Mouse (Mus musculus) frontal cortex, adult (tissue): ENCODE data around the gene Herc1.
"Not testable (repeated sequence)": the region's sequence is repeated elsewhere in the genome, so short reads cannot be mapped to it uniquely, and the experiment has no call there.

Experiments
- ATAC-seq: cut with Nextera tagmentation; 2 replicates; pipeline ENCODE4 v1.9.2; 2017; ENCODE audit warnings: mild to moderate bottlenecking, moderate library complexity, mixed read lengths; ENCODE audit not compliant: low TSS enrichment

Herc1 gene

DNA sequence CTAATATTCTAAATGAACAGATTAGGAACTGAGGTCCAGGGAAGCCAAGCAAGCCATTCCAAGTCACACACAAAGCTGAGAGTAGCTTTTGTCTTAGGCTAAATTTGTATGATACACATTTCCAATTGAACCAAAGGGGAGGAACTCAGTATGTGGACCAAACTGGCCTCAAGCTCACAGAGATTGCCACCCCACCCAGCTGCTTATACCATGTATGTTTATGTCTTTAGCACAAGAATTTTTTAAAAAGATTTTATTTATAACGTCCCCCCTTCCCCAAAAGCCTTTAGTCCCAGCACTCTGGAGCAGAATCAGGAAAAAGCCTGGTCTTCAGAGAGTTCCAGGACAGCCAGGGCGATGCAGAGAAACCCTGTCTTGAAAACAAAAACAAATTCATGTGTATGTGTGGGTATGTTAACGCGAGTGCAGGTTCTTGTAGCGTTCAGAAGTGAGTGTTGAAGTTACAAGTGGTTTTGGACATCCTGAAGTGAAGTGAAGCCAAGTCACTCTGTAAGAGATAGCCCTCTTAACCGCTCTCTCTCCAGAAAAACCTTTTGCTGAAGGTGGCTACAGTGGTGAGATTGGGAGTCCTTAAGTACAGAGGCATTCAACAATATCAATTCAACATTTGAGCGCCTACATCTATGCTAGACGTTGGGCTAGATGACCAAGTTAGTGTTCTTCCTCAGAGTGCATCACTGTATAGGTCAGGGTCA lies 948 bp upstream of the Herc1 start:
- no peak for ATAC-seq

DNA sequence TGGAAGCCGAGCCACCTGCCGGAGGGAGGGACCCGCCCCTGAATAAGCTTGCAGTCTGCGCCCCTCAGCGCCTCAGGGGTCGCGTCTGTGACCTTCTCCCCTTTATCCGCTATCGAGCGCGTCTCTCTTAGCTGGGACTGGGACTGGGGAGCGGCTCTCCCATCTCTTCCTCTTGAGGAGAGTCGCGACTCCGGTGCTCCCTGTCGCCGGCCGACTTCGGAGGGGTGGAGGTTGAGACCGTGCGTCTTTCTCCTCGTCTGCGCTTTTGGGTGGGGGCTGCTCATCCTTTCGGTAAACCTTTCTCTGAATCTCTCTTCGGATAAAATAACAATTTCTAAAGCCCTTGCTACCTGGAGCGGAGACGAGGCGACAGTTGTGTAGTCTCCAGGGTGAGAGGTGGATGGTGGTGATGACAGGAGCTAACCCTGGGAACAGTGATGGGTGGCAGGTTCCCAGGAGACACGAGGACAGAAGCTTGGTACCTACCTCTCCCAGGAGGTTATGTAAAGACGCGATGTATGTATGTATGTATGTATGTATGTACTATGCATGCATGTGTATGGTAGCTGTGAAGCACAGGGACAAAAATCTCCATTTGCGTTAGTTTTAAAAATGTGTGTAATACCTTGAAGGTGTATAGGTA lies 659 bp downstream of the Herc1 start:
- ATAC-seq: peak; percentile 58

DNA sequence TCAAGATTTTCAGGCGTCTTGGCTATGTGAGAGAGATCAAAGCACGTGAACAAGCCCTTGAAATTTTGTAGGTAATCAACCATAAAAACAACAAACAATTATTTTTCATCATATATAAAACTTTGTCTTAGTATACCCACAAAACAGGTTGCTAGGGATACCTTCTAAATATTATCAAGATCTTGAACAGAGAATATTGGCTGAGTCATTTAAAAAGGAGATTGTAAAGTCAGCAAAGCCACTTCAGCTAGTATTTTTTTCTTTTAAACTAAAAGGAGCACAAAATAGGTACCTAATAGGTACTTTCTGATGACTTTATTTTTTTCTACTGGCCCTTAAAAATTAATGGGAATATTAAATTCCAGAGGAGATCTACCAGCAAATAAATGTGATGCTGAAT lies 2.5 kb downstream of the Herc1 start:
- ATAC-seq: no peak

DNA sequence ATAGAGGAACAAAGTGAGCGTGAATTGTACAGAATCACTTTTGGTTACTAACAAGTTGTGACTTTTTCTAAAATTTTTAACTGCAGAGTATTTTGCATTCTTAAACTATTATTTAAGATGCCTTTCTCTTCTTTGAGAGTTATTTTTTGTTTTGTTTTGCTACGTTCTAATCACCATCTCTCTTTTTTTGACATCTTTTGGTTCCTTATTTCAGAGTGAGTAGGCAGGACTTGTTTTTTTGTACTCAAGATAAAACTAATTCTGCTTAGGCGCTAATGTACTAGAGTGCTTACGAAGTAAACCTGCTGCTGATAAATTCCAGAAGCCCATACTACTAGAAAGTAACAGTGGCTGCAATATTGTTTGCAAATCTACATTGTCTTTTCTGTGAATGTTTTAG lies 8.9 kb downstream of the Herc1 start:
- no peak for ATAC-seq

DNA sequence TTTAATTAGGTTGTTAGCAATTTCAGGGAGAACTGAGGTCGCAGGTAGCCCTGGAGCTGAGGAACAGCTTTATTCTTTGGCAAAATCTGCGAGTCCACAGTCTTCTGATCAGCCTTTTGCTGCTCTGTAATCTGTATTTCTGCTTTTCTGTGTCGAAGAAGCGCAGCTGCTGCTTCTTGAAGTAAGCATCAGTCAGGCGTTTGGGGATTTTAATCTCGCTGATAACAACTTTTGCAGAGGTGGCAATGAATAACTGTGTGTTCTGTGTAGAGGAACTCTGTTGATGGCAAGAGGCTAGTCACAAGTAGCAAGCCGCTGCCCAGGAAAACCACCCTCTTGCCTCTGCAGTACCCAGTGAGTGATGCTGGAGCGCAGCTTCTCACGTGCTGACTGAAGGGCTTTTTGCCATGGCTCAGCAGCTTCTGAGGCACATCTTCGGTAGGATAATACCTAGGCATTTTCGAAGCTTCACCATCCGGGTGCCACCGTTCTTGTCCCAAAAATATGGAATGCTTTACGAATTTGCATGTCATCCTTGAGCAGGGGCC lies 10.0 kb downstream of the Herc1 start:
- ATAC-seq: peak; percentile 59

DNA sequence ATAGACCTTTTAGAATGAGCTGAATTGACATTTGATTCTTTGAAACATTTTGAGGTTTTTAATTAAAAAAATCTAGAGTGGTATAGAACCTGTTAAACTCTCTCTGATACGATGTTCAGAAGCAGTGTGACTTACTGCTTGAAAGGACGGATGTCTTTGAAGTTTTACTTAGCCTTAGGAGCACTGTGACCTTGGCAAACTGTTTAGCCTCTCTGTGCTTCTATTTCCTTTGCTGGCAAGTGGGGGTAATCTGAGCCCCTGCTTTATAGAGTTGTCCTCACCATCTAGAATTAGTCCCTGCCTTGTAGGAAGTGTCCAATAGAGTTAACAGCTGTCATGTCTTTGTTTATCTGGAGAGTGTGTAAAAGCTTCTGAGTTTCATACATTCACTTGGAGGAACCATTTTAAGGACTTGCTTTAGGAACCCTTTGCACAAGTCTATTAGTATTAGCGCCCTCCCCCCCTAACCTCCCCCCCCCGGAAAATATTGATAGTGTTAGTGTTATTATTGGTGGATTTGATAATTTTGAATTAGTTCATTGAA lies 18.7 kb downstream of the Herc1 start:
- no peak for ATAC-seq

DNA sequence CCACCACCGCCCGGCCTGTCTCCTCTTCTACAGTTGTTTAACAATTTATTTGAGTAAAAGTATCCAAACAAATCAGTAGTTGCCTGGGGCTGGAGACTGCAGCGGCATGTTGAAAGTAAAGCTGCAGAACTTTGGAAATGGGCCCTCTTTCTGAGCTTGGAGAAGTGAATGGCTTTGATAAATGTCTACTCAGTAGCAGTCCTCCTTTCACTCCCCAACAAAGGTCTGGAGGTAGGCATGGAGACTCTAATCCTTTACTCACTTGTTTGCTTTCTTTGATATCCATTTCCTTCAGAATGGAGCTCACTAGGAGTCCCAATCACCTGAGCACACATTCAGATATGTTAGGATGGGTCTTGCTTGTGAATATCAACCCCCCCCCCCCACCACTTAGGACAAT lies 20.1 kb downstream of the Herc1 start:
- no peak for ATAC-seq

DNA sequence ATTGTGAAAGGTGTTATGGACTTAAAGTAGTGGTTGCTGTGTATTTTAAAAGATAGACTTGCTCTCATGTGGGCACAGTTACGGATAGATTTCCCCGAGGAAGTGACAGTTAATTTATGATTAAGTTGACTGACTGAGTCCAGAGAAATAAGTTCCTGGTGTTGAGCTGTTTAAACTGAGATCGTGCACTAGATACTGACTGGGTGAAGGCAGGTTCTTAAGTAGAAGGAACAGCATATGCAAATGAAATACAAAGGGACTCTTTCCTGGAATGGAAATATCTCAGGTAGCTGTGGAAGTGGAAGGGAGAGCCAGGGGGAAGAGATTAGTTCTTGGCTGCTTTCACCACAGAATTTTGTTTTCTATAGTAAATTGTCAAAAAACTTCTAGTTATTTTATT lies 20.6 kb downstream of the Herc1 start:
- ATAC-seq: no peak

DNA sequence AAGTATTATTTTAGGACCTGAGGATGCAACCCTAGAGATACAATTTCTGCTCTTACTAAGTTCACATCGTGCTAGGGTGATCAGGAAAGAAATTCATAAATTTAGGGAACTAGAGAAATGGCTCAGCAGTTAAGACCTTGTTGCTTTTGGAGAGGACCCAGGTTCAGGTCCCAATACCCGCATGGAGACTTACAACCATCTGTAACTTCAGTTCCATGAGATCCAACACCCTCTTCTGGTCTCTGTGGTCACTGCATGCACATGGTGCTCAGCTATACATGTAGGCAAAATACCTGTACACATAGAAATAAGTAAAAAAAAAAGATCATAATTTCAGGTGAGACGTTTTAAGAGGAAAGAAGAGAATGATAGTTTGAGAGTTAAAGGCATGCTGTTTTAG lies 23.2 kb downstream of the Herc1 start:
- no peak for ATAC-seq

DNA sequence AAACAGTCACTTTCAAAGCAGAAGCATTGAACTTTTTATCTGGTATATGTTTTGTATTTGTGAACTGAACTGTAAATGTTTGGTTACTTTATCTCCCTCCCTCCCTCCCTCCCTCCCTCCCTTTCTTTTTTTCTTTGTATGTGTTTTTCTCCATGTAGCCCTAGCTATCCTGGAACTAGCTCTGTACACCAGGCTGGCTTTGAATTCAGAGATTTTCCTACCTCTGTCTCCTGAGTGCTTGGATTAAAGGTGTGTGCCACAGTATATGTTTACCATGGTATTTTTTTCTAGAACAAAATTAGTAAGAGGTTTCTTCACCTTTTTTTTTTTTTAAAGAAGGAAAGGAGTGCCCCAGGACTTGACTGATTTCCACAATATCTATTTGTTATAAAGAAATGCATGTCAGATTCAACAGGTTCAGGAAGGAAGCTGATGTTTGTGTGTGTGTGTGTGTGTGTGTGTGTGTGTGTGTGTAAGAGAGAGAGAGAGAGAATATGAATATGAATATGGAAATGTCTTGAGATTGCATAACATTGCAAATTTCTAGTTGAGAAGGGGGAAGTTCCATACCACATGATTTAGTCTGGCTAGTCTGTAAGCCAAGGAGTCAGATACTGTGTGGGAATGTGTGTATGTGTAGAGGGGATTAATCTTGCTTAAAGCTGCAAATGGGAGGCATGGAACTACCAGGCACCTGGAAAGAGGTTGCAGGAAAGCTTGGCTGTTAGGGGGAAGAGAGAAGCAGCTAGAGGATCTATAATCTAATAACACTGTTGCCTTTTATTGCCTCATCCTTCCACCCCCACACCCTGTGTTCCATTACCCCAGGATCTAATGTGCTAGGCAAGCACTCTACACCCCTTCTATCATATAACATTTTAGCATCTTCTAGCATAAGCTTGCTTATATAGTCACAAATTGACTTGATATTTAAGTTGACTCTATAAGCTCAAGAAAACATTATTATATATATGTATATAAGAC lies 24.5 kb downstream of the Herc1 start:
- no peak for ATAC-seq

DNA sequence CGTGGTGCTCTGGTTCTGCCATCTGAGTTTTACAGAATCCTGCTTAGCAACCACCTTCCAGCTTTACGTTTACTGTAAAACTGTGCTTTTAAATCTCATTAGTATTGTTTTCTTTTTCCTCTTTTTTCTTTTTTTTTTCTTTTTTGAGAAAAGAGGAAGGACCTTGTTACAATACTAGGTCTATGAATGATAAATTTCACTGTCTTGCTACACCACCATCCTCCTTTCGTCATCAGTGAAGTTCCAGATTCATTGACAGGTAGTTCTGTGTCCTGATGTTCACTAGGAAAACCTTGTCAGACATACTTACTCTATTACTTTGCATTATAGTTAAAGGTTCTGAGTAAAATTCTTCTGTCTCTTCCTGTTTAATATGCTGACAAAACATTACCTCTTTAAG lies 33.2 kb downstream of the Herc1 start:
- no peak for ATAC-seq

DNA sequence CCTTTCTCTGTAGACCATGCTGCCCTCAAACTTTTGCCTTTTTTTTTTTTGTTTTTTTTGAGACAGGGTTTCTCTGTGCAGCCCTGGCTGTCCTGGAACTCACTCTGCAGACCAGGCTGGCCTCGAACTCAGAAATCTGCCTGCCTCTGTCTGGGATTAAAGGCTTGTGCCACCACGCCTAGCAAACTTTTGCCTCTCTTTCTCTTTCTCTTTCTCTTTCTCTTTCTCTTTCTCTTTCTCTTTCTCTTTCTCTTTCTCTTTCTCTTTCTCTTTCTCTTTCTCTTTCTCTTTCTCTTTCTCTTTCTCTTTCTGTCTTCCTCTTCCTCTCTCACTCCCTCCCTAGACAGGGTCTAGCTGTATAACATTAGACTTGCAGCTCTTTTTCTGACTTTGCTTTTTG lies 40.1 kb downstream of the Herc1 start:
- ATAC-seq: not testable (repeated sequence)

DNA sequence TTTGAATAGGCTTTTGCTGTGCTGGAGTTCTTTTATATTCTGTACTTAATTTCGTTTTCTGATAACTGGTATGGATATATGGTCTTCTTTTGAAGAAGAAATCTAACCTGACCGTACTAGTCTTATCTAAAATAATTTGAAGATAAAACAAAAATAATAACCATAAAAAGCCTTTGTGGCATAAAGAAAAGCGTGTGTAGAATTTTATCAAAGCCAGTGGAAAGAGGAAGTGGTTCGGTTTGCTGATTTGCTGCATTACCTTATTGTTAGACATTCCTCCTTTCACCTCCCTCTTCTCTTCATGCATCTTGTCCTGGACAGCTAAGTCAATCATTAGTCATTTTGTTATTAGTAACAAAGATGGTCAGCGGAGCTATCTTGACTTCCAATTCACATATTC lies 43.1 kb downstream of the Herc1 start:
- ATAC-seq: no peak

DNA sequence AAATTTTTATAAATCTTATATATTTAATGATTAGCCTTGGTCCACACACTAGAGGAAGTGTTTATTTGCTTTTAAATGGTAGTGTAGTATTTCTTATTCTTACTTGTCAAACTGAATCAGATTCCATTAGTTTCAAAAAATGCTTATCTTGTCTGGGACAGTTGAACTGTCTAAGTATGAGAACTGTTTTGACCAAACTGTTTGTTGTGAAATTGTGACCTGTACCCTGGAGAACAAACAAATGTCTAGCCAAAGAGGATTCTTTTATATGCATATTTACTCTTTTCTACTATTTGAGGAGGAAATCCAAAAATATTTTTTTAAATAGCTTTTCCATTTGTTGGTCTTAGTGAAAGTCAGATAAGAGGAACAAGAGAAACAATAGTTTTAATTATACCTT lies 73.2 kb downstream of the Herc1 start:
- ATAC-seq: no peak

DNA sequence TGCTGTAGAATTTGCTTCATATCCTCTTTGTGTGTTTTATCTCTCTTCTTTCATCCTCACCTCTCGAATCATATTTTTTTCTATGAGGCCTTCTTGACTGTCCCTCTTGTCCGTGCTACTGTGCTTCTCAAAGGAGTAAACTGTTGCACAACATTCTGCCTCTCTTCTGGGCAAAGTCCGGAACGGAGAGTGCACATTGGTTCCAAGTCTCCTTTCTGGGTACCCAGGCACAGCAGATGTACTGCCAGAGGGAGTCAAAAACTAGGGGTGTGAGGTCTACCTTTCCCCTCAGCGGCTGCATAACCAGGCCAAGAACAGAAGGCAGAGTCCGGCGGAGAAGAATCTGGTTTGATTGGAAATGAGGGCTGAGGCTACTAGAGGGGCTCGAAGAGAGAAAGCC lies 89.8 kb downstream of the Herc1 start:
- no peak for ATAC-seq

DNA sequence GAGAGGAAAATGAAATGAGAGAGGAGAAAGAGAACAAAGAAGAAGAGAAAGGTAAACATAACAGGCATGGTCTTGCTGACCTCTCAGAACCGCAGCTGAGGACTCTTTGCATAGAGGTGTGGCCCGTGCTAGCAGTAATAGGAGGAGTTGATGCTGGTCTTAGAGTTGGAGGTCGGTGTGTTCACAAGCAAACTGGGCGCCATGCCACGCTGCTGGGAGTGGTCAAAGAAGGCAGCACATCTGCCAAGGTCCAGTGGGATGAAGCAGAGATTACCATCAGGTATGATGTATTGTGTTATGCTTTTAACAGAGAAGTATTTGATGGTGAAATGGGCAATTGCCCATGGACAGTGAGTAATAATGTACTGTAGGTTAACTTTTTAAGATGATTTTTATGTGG lies 98.0 kb downstream of the Herc1 start:
- no peak for ATAC-seq

DNA sequence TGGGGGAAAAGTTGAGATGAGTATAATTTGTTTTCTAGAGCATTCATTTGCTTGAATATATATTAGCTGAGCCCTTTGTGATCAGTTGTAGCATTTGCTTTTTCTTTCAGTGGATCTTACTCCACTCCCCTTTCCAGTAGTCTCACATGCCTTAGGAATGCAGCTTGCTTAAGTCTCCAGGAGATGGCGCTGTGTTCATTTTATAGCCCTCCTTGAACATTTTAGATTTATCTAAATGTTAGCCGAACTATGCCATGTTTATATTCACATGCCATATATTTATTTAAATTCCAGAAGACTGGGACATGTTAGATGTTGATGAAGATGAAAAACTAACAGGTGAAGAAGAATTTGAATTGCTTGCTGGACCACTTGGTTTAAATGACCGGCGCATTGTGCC lies 114.8 kb downstream of the Herc1 start:
- no peak for ATAC-seq

DNA sequence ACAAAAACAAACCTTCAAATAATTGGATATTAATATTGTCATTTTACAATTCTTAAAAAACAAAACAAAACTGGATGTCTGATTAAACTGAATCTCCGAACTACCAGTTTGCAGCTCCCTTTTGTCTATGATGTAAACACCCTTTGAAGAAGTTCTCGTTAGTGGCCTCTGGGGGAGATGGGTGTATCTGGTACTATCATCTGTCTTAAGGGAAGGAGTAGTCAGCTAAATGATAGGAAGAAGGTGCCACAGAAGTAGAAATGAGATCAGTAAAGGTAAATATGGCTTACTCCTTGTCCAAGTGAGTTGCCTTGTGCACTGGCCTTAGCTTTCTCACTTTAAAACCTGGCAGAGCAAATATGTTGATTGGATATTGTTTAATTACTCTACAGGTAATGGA lies 127.5 kb downstream of the Herc1 start:
- no peak for ATAC-seq

DNA sequence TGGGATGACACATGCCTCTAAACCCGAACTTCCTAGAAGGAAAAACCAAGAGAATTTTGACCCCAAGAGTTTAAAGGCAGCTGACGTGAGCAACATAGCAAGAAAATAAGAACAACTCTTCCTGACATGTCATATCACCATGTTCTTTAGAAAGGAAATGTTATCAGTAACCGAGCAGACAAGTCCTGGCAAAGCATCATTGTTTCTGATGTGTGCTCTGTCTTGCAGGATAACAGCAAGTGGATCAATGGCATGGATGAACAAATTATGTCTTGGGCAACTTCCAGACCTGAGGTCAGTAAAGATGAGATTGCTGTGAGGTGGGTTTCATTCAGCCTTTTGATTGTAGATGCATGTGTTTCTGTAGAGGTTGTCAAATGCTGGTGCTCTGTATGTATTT lies 133.2 kb downstream of the Herc1 start:
- ATAC-seq: no peak

DNA sequence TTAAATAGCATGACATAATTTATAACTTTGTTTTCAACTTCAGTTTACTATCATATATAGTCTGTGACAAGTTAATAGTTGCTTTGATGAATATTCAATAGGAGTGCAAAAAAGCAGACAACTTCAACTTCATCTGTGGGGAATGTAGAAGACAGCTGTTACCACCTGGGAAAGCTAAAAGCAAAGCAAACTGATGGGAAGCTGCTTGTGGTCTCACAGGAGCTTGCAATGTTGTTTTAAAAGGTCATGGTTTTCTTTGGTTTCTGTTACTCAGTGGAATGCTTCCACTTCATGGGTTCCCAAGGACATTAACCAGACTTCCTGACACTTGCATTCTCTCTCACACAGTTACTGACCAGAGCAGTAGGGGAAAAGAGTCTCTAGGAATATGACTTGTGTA lies 138.5 kb downstream of the Herc1 start:
- ATAC-seq: no peak

DNA sequence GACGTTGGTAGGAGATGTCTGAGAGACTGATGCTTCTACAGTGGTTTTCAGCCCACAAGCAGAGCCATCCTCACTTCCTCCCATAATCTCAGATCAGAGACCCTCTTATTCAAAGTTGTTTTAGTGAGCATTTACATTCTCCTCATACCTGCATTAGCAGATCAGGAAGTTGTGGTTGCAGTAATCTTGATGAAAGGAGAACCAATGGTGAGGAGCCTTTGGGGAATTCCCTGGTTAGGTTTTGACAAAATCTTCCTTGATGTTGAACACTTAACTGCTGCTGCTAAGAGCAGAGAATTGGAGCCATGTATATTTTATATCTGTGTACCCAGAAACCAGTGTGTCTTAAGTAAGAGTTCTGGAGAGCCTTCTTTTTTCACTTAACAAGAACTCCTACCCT lies 142.1 kb downstream of the Herc1 start:
- no peak for ATAC-seq

DNA sequence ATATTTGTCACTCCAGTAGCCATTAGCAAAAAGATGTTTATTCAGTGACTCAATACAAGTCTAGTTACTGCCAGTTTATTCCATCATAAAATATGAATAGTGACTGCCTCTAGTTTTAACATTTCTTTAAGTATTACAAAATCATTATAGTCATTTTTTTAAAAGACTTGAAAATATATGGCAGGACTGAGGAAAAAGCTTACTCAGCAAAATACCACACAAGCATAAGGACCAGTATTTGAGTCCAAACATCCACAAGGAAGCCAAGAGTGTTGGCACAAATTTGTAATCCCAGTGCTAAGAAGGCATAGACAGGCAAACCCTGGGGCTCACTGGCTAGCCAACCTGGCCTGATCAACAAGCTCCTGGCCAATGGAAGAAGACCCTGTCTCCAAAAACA lies 143.7 kb downstream of the Herc1 start:
- no peak for ATAC-seq
